Mouse (Mus musculus) hematopoietic stem cell, adult 5-6 weeks (primary cell): ENCODE measurements around the gene Magi2. TPM values are rescaled to one million over a fixed set of nuclear protein-coding genes. Genes with fewer than 3 reads are reported as not detected.

ENCODE experiments used
- ATAC-seq, 2 experiments: fragments of 125-278 bp in 1 of 2; replicated peaks in 1 of 2; 2 replicates each; pipeline ENCODE4 v1.8.0; 2016 to 2017; ENCODE audit warnings: inconsistent platforms in 2 of 2, mild to moderate bottlenecking in 2 of 2, moderate number of reproducible peaks in 2 of 2, low read depth in 1 of 2, moderate TSS enrichment in 1 of 2; ENCODE audit not compliant: low FRiP score in 2 of 2, poor library complexity in 2 of 2, severe bottlenecking in 2 of 2, insufficient read depth in 1 of 2, low TSS enrichment in 1 of 2
- total RNA-seq: library from RNA; stranded (forward); fragments of 172-1452, 232-1000 nt; gene quantifications from 2 replicates; pipeline ENCODE4 v1.2.3, GENCODE M21; 2017

The Magi2 gene
- total RNA-seq, 1 experiment from 2014 or later: 1.8 TPM

DNA sequence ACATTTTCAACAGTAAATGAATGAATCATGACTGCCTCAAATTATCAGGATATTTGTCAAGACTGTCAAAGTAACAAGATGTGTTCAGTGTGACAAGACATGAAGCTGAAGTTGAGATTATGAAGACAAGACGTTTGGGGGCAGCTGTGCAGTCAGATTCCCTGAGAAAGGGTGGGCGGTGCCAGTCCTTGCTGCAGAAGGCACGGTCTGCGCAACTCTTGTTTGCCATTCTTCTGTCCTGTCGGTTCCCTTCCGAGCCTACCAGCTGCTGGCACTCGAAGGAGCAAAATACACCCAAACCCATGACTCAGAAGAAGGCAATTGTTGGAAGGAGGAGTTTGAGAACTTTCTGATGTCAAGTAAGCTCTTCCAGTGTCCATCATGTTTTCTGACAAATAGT lies 852.1 kb downstream of the Magi2 start:
- ATAC-seq: no peak

DNA sequence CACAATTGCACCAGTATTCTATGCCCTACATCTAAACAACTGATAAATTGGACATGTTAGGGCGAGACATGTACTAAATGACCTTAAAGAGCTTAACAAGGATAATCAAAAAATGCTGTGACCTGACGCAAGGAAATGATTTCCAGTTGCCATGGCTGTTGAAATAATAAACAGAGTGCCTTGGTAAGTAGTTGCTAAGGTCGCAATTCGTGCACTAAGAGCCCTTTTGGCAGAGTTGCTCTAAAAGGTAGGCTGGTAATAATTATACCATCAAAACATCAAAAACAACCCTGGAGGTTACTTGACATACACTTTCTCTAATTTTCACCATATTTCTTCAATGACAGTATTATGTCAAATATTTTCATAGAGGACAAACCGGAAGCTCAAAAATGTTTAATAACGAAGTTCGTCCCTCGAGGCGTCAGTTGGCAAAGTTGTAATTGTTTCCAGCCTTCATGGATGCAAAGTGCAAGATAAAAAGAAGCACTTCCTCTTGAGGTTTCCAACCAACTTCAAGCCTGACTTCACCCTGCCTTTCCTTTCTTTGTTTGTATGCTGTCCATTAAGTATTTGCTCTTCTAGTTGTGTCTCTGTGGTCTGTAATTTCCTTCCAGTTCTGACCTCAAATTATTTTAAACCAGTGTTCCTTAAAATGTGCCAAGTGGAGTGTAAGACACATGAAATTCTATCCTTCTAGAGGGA lies 853.9 kb downstream of the Magi2 start:
- ATAC-seq: peak; percentile 86 to 87

DNA sequence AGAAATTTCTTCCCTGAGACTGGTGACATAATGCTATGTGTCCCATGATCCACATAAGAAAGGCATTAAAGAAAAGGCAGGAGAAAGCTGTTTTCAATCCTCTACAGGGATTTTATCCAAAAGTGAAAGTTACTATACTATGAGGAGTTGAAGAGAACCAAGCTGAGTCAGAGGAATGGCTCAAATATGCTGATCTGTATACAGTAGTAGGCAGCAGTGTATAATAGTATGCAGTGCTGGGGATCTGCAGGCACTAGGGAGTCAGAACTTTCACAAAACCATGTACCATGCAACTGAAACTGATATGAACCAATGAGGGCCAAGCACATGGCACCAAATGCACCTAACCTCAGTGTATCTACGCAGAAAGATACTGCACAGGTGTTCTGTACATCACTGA lies 855.5 kb downstream of the Magi2 start:
- no peak for ATAC-seq

DNA sequence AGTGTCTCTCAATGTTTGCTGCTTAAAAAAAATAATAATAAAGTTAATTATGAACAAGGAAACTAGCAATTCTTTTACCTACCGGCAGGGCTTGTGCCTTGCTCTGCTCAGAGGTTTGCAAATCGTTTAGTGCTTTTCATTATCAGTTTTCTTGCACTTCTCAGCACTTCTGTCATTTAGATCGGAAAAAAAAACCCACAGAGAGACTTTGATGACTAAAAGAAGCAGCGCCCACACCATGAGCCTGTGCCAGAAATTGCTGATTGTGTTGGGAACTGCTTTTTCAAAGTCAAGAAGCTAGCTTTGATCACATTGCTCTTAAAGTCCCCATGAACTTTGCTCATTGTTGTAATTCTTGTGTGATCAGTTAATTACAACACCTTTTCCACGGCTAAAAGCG lies 860.2 kb downstream of the Magi2 start:
- ATAC-seq: no peak

DNA sequence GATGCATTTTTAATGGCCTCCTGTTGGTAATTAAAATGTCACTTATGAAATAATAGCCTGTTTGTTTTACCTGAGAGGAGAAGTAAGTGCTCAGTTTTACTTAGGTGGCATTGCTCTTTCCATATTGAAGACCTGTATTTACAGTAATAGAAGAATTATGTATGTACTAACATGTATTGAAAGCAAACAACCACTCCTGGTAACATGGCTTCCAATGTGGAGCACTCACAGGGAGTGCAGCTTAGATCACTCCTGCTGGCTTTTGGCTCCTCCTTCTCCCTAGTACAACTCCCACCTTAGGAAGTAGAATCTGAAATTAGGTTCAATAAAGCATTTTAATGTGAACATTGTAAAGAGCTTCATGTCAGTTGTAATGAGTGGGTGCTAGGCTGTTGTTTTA lies 877.0 kb downstream of the Magi2 start:
- ATAC-seq: no peak

DNA sequence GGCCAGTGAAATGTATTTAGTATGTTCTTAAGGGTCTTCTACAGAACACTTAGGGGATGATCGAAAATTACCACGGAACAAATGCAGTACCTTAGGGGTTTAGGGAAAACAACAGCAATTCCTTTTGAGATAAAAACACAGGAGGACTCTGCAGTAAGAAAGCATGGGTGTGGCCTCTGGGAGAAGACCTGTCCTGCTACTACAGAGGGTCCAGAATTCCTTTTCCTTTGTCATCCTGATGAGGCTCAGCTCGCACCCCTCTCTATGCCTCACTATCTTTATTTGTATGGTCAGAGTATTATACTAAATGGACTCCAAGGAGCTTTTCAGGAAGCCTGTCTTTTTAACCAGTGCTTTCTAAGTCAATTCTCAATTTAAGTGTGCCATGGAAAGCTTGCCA lies 877.7 kb downstream of the Magi2 start:
- ATAC-seq: no peak

DNA sequence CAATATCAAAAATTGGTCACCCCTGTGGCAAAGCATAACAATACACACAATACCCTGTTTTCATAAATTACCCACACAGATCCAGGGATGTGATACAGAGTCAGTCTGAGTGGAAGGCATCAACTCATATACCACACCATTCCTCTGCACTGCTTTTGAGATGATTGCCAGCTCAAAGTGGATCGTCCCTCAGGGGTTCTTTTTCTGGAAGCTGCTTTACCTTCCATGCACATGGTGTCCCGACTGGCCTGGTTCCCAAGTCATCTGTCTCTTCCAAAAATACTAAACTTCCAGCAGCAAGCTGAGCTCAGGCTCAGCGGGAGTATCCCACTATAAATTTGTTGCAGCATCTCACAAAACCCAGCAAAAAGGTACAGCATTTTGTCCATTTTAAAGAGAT lies 882.7 kb downstream of the Magi2 start:
- ATAC-seq: no peak

DNA sequence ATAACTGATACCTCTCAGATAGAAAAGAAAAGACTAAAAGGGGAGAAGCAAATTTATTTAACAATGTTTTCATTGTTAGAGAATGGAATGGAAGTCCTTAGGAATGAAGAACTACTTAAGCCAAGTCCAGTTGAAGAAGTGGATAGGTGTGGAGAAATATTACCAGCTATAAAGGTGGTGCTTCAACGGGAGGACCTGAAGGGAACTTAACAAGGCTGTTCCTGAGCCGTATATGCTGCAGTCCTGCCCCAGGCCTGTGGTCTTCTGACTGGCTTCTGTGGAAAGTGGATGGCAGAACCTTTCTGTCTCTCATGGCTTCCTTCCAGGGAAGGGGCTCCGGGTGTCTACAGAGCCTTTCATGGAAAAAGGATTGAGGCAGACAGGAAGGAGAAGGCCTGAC lies 890.3 kb downstream of the Magi2 start:
- no peak for ATAC-seq

DNA sequence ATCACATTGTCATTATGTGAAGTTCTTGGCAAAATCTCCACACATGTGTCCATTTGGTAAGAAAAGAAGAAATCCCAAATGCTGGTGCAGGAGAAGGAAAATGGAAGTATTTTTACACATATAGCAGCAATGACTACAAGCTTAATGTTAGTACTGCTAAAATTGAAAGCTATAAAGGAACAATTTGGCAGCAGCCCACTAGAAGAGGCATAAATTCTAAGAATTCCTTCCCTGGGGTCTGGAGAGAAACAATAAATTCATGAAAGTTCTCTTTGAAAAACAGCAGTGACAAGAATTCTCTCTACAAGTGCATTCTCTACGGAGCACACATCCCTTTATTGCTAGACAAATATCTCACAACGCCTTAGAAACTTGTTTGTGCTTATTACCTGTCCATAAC lies 913.4 kb downstream of the Magi2 start:
- ATAC-seq: no peak

DNA sequence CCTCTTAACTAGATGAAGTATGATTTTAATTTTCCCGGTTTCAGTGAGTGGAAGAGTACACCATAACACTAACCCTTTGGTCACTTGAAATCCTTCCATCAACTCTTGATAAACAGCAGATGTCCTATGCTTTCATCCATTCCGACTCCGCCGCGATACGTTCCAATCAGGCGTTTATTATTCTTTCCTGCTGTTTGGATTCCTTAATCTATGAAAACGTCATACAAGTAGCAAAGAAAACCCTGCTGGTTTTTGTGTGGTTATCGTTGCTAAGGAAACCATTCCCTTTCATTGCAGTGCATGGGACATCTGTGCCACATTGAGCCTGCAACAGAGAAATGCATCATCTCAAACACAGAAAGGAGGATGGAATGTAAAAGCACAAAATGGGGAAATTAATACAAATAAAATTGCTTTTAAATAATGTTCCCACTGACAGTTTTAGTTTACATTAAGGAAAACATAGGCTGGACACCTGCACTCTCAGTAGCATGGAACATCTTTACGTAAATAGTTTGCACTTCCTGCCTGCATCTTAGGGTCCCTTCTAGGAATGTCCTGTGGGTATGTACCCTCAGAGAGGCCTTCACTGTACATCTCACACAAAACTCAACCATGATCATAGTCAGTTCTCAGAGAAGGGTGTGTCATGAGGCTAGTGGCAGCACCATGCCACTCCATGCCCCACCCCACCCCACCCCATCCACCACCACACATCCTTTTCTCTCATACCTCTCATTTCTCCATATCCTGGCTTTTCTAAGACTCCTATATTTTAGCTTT lies 914.0 kb downstream of the Magi2 start:
- no peak for ATAC-seq

DNA sequence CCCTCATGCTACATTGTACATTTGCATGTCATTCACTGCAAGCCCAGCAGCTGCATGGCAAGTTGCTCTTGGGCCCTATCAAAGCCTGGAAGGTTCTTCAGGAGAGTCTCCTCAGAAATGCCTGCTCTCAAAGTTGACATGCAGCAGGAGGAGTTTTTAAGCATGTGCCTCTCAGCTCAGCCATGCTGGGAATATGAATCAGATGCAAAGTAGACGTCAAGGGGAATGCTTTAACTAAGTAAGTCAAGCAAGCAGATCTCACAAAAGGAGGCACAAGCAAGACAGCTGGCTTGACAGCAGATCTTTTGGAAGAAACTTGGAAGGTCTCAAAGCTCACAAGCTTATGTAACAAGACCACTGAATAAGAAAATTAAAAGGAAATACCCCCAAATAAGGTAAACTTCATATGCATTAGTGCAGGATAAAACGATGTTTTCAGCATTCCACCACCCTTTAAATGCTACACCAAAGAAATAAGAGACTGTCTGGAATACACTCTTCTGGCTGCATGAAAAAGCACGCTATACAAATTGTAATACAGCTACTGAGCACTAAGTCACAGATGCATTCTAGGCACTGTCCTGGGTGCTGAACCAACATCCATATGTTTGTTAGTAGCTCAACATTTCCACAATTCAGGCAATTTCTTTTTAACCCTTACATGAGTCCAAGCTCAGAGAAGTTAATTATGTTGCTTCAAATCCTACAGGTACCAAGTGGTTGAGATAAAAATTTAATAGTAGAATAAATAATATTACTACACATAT lies 926.7 kb downstream of the Magi2 start:
- no peak for ATAC-seq

DNA sequence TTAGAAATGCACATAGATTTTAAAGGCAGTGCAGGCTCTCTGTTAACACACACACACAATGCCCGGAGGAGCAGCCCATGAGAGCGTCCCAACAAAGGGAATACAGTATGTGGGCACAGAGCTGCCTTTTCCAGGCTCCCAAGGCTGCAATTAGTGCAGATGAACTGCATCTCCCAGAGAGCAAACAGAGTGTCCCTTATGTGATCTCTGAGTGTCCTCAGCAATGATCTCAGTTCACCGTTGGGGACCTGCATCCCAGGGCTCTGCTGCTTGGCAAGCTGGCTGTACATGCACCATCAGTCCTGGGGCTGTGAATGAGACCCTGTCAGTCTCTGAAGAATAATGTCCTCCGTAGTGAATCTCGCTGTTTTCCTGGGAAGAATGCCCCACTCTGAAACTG lies 969.9 kb downstream of the Magi2 start:
- ATAC-seq: no peak

DNA sequence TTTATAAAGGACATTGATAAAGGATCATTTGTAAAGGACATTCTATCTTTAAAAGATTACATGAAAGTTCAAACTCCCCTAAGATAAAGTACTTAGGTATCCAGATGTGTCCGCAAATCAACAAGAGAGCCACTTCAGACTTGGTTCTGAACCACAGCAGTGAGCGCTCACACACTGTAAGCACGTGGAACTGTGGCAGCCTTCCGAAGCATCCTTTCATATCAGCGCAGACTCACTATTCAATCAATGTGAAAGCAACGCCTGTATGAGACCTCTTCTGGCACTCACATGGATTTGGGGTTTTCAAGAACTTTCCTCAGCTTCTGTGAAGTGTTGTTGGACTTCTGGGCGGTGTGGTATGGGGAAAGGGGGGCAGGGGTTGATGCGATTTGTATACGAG lies 970.6 kb downstream of the Magi2 start:
- no peak for ATAC-seq

DNA sequence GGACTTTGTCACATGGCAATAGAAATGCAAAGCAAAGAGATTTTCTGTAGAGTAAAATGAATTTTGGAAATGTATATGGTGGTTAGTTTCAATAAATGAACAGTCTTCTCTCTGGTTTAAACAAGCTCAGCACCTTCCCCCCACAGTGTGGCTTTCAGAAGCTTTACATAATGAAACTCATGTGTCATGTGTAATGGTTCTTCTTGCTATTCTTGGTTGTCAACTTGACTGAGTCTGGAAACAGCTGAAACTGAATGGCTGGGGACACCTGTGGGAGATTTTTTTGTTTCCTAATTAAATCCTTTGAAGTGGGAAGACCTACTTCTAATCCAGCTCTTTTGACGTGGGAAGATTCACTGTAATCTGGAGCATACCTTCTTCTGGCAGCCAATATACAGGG lies 974.5 kb downstream of the Magi2 start:
- ATAC-seq: no peak

DNA sequence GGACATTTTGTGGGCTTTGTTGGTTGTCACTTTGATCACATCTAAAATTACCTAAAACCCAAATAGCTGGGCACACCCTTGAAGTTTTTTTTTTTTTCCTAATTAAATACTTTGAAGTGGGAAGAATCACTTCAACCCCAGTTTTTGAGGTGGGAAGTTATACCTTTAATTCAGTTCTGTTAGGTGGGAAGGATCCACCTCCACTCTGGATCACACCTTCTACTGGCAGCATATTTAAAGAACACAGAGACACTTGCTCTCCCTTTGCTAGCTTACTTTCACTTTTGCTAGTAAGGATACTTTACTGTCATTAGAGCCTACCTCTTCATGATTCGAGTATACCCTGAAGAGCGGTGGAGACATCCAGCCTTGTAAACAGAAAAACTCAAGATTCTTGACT lies 981.3 kb downstream of the Magi2 start:
- no peak for ATAC-seq

DNA sequence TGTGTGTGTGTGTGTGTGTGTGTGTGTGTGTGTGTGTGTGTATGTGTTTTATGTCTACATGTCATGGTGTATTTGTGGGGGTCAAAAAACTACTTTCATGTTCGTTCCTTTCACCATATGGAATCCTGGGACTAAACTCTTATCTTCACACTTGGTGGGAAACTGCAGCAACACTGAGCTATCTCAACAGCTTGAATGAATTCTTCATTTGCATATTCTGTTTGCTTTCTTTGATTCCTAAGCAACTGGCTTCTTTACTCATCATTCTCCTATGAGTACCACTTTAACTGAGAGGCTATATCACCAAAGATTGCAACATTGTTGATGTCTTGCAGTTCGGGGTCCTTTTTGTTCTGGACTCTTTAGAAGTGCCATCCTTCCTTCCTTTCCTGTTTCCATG lies 986.5 kb downstream of the Magi2 start:
- ATAC-seq: no peak

DNA sequence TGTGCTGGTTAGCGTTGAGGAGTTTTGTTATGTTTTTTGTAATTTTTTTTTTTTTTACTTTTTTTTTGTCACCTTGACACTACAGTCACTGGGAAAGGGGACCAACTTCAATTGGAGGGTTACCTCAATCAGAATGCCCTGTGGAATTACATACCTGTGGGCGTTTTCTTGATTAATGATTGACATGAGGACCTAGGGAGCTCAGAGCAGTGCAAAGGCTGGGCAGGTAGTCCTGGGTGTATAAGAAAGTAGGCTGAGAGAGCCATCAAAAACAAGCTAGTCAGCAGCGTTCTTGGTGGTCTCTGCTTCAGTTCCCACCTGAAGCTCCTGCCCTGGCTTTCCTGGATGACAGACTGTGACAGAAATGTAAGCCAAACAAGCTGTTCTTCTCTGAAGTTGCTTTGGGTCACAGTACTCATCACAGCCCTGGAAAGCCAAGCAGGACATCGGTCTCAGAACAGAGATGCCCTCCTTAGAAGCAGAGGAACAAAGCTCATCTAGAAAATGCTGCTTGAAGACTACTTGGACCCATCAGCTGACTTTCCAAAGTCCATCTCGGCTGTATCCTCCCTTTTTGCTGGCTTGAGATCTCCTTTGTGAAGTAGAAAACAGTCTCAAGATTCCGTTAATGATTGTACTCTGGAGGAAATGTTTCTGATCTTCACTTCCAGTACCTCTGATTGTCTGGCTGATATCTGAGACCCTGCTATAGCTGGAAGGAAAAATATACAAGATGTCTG lies 999.8 kb downstream of the Magi2 start:
- no peak for ATAC-seq
